Mouse (Mus musculus) forebrain, embryonic 14.5 days (tissue): ENCODE results near the gene 1700003E16Rik. TPM values are rescaled to one million over a fixed set of nuclear protein-coding genes. Genes with fewer than 3 reads are reported as not detected.

ENCODE experiments used
- ATAC-seq: fragments of 200-750 bp; cut with Nextera tagmentation; 2 replicates; pipeline ENCODE4 v1.8.0; 2017; ENCODE audit warnings: mild to moderate bottlenecking, moderate library complexity
- DNase-seq: peaks from one replicate; pipeline ENCODE4 v3.0.0-alpha.2; 2015; ENCODE audit warnings: low spot score
- H3K27ac ChIP-seq: fragments of 300-500 bp; sonication (generic); 2 replicates; pipeline ENCODE4 v1.5.1; 2014; ENCODE audit warnings: low read depth, mild to moderate bottlenecking, control low read depth, low read length, moderate library complexity
- H3K27me3 ChIP-seq: fragments of 300-500 bp; sonication (generic); replicated peaks from 2 replicates; pipeline ENCODE4 v1.6.1; 2014; ENCODE audit warnings: low read length, control low read depth, mixed read lengths; ENCODE audit not compliant: control insufficient read depth, insufficient read depth
- H3K36me3 ChIP-seq: fragments of 300-500 bp; sonication (generic); 2 replicates; pipeline ENCODE4 v1.6.1; 2014; ENCODE audit warnings: low read length, control low read depth; ENCODE audit not compliant: control insufficient read depth, insufficient read depth
- H3K4me1 ChIP-seq: fragments of 300-500 bp; sonication (generic); 2 replicates; pipeline ENCODE4 v1.6.1; 2014; ENCODE audit warnings: antibody characterized with exemption, low read length, control low read depth; ENCODE audit not compliant: control insufficient read depth, insufficient read depth
- H3K4me2 ChIP-seq: fragments of 300-500 bp; sonication (generic); 2 replicates; pipeline ENCODE4 v1.6.1; 2014; ENCODE audit warnings: mild to moderate bottlenecking, control low read depth, low read length
- H3K4me3 ChIP-seq: fragments of 300-500 bp; sonication (generic); 2 replicates; pipeline ENCODE4 v1.5.1; 2014; ENCODE audit warnings: low read depth, low read length, control low read depth
- H3K9ac ChIP-seq: fragments of 300-500 bp; sonication (generic); 2 replicates; pipeline ENCODE4 v1.6.1; 2014; ENCODE audit warnings: mild to moderate bottlenecking, low read length, control low read depth, moderate library complexity
- H3K9me3 ChIP-seq: fragments of 300-500 bp; sonication (generic); replicated peaks from 2 replicates; pipeline ENCODE4 v1.6.1; 2016; ENCODE audit warnings: low read length, control low read depth, mixed read lengths; ENCODE audit not compliant: control insufficient read depth
- WGBS: fragments of 180-500 bp; shearing (Covaris S2); extraction: QIAGEN DNeasy Blood & Tissue Kit; methylation state at CpG from one replicate; pipeline ENCODE4 v1.1.7; 2014; 5-methylcytosine and 5-hydroxymethylcytosine counted together
- polyA plus RNA-seq: library from polyadenylated mRNA; unstranded; fragments of >200 nt; fragmentation: Nextera tagmentation; extraction: Ambion mirVana; gene quantifications from 2 replicates; pipeline ENCODE4 v1.2.1, GENCODE M21; 2014

1700003E16Rik gene
- polyA plus RNA-seq, 1 experiment from 2014 or later, result 5.8 TPM

DNA sequence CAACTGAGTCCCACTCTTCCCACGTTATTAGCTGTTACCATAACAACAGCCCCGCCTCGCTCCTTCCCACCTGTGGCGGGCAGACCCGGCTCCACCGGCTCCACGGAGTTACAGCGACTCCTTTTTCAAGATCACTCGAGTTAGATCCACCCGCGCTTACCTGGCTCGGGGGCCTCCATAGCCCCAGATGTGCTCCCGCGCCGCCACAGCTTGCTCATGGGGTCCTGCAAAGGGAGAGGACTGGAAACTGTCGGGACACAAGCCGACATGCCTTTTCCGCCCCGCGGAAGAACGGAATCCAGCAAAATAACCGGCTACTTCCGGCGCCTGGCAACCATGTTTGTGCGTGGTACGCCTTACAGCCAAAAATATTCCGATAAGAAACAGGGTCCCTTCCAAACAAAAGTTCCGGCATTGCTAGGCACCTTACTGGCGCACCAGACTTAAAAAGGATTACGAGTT lies 31.3 kb upstream of the 1700003E16Rik start:
- DNase-seq (peak; percentile 97), ATAC-seq (peak; percentile 27)
- H3K9ac ChIP-seq, result peak overlapping the region; percentile 72
- no peaks in the 10 kb centered on the region for H3K9me3 ChIP-seq
- peaks cover 6% of the 10 kb centered on the region; the same call in 1 of the 2 replicates for H3K36me3 ChIP-seq
- no peaks in the 10 kb centered on the region for H3K27me3 ChIP-seq
- peak overlapping the region; percentile 69 for H3K4me3 ChIP-seq
- H3K4me2 ChIP-seq, result peak overlapping the region; percentile 87
- H3K4me1 ChIP-seq, result peaks cover 20% of the 10 kb centered on the region
- peak overlapping the region; percentile 44; the same call in 1 of the 2 replicates for H3K27ac ChIP-seq
- under 1% methylated on average over 30 of the region's 30 CpGs for WGBS

DNA sequence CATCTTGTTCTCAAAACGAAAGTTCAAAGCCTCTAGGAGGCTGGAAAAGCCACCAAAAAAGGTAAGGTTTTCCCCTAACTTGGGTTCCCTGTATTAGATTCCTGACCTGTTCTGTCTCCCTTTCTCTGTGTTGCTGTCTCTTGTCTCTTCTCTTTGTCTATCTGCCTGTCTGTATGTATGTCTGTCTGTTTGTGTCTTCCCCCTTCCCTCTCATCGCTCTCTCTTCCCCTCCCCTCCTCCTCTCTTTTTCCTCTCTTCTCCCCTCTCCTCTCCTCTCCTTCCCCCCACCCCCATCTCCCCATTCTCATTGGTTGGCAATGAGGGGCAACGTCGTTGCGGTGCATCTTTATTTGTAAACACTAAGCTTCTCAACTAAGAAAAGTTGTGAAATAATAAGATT lies 30.9 kb upstream of the 1700003E16Rik start, which contains the start of gene Ino80b:
Gene Ino80b (minus strand): TSS at position 101 of the 400 bp plus-strand sequence.
- WGBS, result 17% methylated on average over 5 of the region's 5 CpGs
- H3K4me1 ChIP-seq, result peaks cover 15% of the 10 kb centered on the region

DNA sequence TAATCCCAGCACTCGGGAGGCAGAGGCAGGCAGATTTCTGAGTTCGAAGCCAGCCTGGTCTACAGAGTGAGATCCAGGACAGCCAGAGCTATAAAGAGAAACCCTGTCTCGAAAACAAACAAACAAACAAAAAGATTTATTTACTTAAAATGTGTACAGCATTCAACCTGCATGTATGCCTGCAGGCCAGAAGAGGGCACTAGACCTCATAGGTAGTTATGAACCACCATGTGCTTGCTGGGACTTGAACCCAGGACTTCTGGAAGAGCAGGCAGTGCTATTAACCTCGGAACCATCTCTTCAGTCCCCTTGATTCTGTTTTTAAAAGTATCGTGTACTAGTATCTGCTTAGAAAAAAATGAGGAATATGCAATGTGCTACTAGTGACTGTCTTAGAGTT lies 28.8 kb upstream of the 1700003E16Rik start:
- no peak overlapping the region for H3K27ac ChIP-seq
- no peaks in the 10 kb centered on the region for H3K27me3 ChIP-seq
- no peak overlapping the region for H3K9ac ChIP-seq
- H3K4me3 ChIP-seq, result no peak overlapping the region
- H3K4me2 ChIP-seq, result no peak overlapping the region
- no peaks in the 10 kb centered on the region for H3K9me3 ChIP-seq
- DNase-seq (no peak), ATAC-seq (no peak)
- 95% methylated on average over 5 of the region's 5 CpGs for whole genome bisulfite sequencing
- peaks cover 6% of the 10 kb centered on the region; the same call in 1 of the 2 replicates for H3K36me3 ChIP-seq
- H3K4me1 ChIP-seq, result peaks cover 15% of the 10 kb centered on the region

More for the DNA sequence above, 30.9 kb upstream of the 1700003E16Rik start, which contains the start of gene Ino80b:
- H3K9ac ChIP-seq, result peak within 1 kb of the TSS; percentile 72
- no peaks in the 10 kb centered on the region for H3K9me3 ChIP-seq
- peaks cover 6% of the 10 kb centered on the region; the same call in 1 of the 2 replicates for H3K36me3 ChIP-seq
- H3K27me3 ChIP-seq, result no peaks in the 10 kb centered on the region
- ATAC-seq, result no peak
- H3K4me3 ChIP-seq, result peak within 1 kb of the TSS; percentile 69
- H3K27ac ChIP-seq, result peak within 1 kb of the TSS; percentile 44; the same call in 1 of the 2 replicates
- no peak for DNase-seq
- peak within 1 kb of the TSS; percentile 87 for H3K4me2 ChIP-seq

DNA sequence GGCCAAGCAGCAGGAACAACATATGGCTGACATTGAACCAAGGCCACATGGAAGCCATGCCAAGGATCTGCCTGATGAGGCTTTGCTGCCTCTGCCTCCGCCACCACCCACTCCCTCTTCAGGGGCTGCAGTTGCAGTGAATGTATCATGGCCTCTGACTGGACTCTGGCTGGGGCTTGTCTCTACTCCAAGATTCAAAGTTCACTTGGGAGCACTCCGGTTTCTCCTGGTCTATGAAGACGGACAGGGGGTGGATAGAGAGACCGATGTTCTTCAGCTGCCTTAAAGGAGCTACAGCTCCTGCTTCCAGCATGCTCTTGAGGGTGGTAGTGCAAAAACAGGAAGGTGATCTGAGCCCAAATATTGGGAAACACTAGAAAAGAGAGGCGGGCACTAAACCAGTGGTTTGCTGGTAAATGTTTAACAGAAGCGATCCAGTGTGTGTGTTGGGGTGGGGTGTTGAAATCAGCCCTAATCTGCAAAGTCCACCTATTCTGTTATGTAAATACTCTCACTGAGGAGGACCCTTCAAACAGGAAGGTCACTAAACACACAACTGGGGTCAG lies 24.7 kb upstream of the 1700003E16Rik start:
- Histone ChIP-seq H3K4me2 (no peak overlapping the region), H3K4me1 (peaks cover under 1% of the 10 kb centered on the region; the same call in 1 of the 2 replicates), H3K9me3 (no peaks in the 10 kb centered on the region), H3K9ac (no peak overlapping the region), H3K4me3 (no peak overlapping the region), H3K27ac (no peak overlapping the region), H3K27me3 (peaks cover 1% of the 10 kb centered on the region; the same call in 1 of the 2 replicates), H3K36me3 (no peaks in the 10 kb centered on the region)
- no peak for DNase-seq
- 82% methylated on average over 6 of the region's 6 CpGs for WGBS
- no peak for ATAC-seq

DNA sequence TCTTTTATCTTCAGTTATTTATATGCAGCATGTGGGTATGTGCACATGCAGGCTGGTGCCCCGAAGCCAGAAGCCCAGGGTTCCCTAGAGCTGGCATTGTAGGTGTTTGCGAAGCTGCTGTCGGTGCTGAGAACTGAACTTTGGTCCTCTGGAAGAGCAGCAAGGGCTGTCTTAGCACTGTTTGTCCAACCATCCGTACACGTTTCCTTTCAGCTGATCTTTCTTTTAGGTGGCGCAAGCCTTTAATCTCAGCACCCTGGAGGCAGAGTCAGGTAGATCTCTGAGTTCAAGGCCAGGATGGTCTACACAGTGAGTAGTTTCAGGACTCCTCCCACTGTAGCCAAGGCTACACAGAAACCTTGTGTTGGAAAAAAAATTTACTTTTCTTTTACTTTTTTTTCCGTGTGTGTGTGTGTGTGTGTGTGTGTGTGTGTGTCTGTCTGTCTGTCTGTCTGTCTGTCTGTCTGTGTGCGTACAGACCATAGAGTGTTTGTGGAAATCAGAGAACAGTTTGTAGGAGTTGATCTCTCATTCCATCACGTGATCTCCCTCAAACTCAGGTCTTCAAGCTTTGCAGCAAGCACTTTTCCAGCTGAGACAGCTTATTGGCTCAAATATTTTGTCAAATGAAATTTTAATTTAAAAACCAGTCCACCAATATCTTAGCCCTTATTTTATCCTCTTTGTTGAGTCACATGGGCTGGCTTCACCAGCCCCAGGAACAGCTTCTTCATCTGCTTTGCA lies 23.9 kb upstream of the 1700003E16Rik start:
- Histone ChIP-seq H3K36me3 (no peaks in the 10 kb centered on the region), H3K4me2 (no peak overlapping the region), H3K9ac (no peak overlapping the region), H3K27me3 (peaks cover 7% of the 10 kb centered on the region; the same call in 1 of the 2 replicates), H3K4me3 (no peak overlapping the region), H3K27ac (no peak overlapping the region), H3K4me1 (peaks cover 8% of the 10 kb centered on the region), H3K9me3 (no peaks in the 10 kb centered on the region)
- 81% methylated on average over 9 of the region's 9 CpGs for whole genome bisulfite sequencing
- DNase-seq (no peak), ATAC-seq (no peak)

DNA sequence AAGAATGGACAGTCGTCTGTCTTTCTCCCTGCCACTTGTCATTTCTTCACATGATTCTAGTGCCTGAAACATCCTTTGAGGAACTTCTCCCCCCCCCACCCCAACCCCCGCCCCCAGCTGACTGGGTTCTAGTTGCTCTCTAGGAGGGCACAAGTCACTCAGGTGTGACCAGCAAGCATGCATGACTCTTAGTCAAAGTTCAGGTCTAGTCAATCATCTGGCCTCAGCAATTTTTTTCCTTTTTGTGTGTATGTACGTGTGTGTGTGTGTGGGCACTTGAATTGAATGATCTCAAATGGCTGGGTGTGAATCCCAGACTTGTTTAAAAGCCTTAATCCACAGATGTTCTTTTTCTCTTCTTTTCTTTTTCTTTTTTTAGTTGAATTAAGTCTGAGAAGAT lies 22.0 kb upstream of the 1700003E16Rik start:
- peaks cover 7% of the 10 kb centered on the region; the same call in 1 of the 2 replicates for H3K27me3 ChIP-seq
- no peak for ATAC-seq
- H3K9me3 ChIP-seq, result no peaks in the 10 kb centered on the region
- no peak overlapping the region for H3K4me2 ChIP-seq
- H3K36me3 ChIP-seq, result no peaks in the 10 kb centered on the region
- no peak overlapping the region for H3K9ac ChIP-seq
- DNase-seq, result no peak
- WGBS, result 70% methylated on average over 3 of the region's 3 CpGs
- H3K27ac ChIP-seq, result no peak overlapping the region
- H3K4me1 ChIP-seq, result peaks cover 12% of the 10 kb centered on the region
- H3K4me3 ChIP-seq, result no peak overlapping the region

DNA sequence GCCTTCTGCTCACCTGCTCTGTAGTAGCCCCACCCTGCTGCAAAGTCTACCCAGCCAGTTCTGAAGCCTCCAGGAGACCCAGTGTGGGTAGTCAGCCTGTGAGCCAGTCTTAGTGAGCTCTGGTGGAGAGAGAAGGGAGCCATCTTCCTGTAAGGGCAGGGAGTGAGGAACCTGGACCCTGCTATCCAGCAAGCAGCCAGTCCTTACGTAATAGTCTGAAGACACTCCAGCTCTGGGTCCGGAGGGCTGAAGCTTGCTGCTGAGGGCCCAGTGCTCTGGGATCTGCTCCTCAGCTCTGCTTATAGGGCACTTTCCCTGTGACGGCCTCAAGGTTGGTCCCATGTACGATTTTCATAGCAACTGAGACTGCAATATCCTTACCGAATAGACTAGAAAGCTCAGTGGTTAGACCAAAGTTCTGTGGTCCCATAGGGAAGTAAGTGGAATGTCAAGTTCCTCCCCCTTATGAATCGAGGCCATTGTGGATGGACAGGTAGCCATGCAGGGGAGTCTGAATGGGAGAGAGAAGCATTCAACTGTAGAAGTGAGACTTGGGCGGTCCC lies 21.2 kb upstream of the 1700003E16Rik start, which contains the start of gene Rtkn:
Gene Rtkn (plus strand): TSS at position 513 of the 563 bp plus-strand sequence.
- Histone ChIP-seq H3K4me2 (peak within 1 kb of the TSS; percentile 67), H3K4me3 (no peak within 1 kb of the TSS), H3K9ac (no peak within 1 kb of the TSS), H3K36me3 (no peaks in the 10 kb centered on the region), H3K4me1 (peaks cover 12% of the 10 kb centered on the region), H3K9me3 (no peaks in the 10 kb centered on the region), H3K27me3 (peaks cover 7% of the 10 kb centered on the region; the same call in 1 of the 2 replicates), H3K27ac (no peak within 1 kb of the TSS)
- no peak for ATAC-seq
- no peak for DNase-seq
- 56% methylated on average over 7 of the region's 7 CpGs for WGBS

DNA sequence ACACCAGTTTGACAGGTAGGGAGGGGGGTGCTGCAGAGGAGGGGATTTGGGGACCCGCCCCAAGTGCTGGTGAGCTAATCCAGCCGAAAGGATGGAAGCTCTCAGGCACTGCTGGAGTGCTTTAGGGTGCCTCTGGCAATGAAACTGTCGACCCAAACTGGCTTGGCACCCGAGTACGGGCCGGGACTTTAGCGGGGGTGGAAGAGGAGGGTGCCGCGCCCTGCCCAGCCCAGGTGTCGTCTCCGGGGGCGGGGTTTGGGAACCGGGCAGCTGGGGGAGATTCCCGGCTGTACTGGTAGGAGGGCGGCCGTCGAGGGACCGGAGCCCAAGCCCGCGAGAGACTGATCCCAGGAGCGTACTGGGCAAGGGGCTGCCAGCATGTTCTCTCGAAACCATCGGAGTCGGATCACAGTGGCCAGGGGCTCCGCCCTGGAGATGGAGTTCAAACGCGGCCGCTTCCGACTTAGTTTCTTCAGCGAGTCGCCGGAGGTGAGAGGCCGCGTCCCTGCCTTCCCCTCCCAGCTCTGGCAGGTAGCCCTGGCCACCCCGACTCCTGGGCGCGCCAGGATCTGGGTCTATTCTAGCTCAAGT lies 20.5 kb upstream of the 1700003E16Rik start:
- Histone ChIP-seq H3K4me2 (peak overlapping the region; percentile 67), H3K9me3 (no peaks in the 10 kb centered on the region), H3K27me3 (peaks cover 7% of the 10 kb centered on the region; the same call in 1 of the 2 replicates), H3K4me3 (no peak overlapping the region), H3K9ac (no peak overlapping the region), H3K27ac (no peak overlapping the region), H3K4me1 (peaks cover 12% of the 10 kb centered on the region), H3K36me3 (no peaks in the 10 kb centered on the region)
- no peak for DNase-seq
- 7% methylated on average over 36 of the region's 37 CpGs for WGBS
- no peak for ATAC-seq
